Mouse (Mus musculus) brain, embryonic 14.5 days (tissue): ENCODE results near the gene Iqsec1. TPM values are rescaled to one million over a fixed set of nuclear protein-coding genes. Genes with fewer than 3 reads are reported as not detected.

Source experiments
- DNase-seq: peaks from one replicate; pipeline ENCODE4 v3.0.0-alpha.2; 2011; ENCODE audit warnings: low read depth
- CTCF ChIP-seq: fragments of 200-500 bp; IDR thresholded peaks from 2 replicates; pipeline ENCODE4 v1.5.1; 2012; ENCODE audit warnings: inconsistent platforms, mild to moderate bottlenecking, moderate library complexity, borderline replicate concordance; ENCODE audit not compliant: insufficient read depth, insufficient read length; ENCODE audit errors: extremely low read depth
- POLR2A ChIP-seq: fragments of 200-500 bp; IDR thresholded peaks from 2 replicates; pipeline ENCODE4 v1.6.1; 2012; ENCODE audit warnings: mild to moderate bottlenecking, inconsistent platforms, borderline replicate concordance; ENCODE audit not compliant: poor library complexity, insufficient read depth, insufficient read length, severe bottlenecking; ENCODE audit errors: extremely low read depth
- polyA plus RNA-seq: library from polyadenylated mRNA; depleted of rRNA; stranded (reverse); fragments of >200 nt; gene quantifications from 2 replicates; pipeline ENCODE4 v1.2.3, GENCODE M21; 2012

The Iqsec1 gene
- polyA plus RNA-seq, 1 experiment, result 91.1 TPM

DNA sequence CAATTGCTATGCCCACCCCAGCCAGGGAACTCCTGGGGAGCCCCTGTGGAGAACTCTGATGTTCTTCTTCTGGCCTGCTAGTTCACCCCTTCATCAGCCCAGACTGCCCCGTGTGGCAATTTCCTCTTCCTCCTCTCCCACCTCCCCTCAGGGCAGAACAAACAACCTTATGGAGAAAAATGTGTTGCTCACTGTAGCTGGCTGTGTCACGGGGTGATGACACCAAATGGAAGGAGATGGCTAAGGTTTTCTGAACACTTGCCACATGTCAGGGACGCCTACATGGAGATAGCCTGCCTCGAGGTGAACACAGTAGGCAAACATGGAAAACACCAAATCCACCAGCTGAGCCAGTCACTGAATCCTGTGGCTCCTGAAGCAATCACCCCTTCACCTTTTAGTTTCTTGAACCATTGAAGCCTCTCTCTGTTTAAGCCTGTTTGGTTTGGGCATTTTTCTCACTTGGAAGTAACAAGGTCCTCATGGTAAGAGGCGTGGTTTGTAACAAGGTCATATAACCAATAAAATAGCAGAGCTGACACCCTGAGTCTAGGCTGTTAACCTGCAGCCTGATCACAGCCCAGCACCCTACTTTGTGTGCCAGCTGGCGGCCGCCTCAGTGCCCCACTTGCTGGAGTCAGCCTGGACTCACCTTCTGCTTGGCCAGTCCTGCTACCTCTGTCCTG, 233.4 kb downstream of the Iqsec1 start:
- no peak for DNase-seq
- TF ChIP-seq CTCF (no peak), POLR2A (no peak)

DNA sequence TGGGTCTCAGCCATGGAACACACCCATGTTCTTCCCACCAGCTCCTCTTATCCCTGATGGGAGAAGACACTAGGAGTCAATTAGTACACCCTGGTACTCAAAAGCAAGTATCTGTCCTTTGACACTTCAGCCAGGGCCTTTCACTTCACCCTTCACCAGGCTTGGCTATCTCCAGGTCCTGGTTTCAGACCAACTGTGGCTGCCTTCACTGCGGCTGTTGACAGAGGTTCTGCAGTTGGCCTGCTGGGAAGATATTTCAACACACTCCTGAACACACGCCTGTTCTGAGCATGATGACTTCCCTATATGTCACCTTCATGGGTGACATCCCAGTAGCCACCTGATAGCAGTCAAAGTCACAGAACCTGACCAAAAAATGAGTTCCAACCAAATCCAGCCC, 234.4 kb downstream of the Iqsec1 start:
- TF ChIP-seq CTCF, result no peak
- TF ChIP-seq POLR2A, result no peak
- DNase-seq, result no peak

DNA sequence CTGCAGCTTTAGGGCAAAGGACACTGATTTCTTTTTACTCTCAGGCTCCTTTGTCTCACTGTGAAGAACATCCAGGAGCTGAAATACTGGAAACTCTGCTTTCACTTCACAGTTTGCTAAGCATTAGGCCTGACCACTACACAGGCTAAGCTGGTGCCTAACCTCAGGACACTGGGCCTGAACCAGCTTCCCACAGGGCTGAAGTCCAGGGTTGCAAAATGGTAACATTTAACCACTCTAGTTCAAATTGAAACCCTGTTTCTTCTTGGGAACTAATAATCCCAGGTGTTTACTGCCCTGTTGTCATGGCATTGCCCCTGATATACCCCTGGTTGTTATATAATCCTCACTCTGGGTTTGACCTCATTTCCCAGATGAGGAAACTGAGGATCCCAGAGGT, 234.8 kb downstream of the Iqsec1 start:
- DNase-seq, result no peak
- no peak for TF ChIP-seq CTCF
- no peak for TF ChIP-seq POLR2A

DNA sequence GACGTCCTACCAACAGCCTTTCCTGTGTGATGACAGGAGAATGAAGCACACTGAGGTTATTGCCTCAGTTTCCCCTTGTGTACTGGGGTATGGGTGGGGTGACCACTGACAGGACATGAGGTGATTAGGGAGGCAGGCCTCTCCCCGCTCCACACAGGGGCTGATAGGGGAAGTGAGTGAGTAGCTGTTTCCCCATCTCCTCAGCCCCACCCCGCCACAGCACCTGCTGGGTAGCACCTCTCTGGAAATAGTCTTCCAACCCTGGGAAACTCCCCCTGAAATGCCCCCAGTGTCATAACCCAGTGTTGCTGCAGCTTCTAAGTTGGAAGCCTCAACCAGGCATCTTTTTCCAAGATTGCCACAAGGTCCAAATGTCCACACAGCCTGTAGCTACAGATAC, 236.9 kb downstream of the Iqsec1 start:
- no peak for DNase-seq
- no peak for TF ChIP-seq POLR2A
- no peak for TF ChIP-seq CTCF

DNA sequence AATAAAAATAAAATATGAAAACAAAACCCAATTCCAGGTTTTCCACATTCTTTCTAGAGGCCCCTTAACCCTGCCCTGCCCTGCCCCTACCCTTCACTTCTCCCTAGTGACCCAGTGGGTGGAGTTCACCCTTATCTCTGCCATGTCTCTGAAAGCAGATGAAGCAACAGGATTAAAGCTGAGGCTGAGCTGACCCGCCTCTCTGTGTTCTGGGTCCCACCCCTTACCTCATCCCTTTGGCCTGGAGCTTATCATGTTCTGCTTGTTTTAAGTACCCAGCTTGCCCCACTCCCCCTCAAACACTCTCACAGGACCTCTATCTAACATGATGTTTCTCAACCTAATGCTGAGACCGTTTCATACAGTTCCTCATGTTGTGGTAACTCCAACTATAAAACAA, 238.4 kb downstream of the Iqsec1 start:
- TF ChIP-seq CTCF, result no peak
- no peak for DNase-seq

DNA sequence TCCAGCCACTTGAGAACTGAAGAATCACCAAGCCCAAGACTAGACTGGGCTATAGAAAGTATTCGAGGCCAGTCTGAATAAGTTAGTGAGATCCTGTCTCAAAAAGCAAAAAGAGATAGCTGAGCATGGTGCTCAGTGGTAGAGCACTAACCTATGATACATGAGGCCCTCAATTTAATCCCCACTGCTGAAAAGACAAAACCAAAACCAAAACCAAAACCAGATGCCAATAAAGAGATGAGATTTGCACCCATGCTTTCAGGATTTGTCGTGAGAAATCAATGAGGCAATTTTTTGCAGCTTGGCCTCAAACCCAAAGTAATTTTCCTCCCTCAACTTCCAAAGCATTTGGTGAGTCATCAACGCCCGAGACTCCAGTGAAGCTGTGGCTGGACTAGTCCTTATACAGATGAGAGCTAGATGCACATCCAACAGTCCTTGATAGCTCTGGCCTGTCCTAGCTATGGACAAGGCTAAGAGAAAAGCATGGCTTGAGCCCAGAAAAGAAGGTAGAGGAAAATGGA, 239.0 kb downstream of the Iqsec1 start:
- DNase-seq, result no peak
- TF ChIP-seq POLR2A (no peak), CTCF (no peak)

DNA sequence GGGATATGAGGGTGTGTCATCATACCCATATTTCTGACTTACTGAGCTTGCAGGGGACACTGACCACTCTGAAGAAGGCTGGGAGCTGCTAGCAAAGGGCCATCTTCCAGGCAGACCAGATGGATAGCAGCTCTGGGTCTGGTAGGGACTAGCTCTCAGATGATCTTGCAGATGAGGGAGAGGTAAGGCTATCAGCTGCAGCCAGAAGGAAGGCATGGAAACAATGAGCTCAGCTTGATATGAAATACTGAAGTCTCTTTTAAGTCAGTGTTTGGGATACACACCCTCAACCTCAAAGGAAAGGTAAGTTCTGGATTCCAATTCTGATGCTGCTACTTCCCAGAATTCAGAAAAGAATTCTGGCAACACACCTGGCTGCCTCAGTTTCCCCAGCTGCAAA, 239.5 kb downstream of the Iqsec1 start:
- DNase-seq, result no peak
- TF ChIP-seq POLR2A, result no peak
- no peak for TF ChIP-seq CTCF

DNA sequence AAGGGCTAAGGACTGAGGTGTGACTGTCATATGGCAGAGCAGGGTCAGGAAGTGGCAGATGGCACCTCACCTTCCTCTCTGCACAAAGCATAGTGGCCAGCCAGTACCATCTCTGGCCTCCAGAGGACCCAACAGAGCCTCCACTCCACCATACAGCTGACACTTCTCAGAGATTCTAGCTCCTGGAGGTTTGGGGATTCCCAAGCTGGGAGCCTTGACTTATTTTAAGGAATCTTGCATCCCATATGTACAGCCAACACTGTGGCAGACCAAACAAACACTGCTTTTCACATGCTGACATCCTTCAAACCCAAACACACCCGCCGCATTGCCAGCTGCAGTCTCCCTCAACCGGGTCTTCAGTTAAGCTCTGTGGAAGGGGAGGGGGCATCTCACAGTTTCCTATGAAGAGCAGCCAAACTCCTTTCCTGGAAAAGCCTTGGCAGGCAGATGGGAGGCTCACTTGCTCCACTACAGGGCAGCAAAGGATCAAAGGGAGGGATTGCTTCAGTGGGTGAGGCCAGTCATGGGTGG, 242.1 kb downstream of the Iqsec1 start:
- DNase-seq, result peak; percentile 92
- TF ChIP-seq POLR2A, result no peak
- TF ChIP-seq CTCF, result peak; percentile 36; the same call in 1 of the 2 replicates

DNA sequence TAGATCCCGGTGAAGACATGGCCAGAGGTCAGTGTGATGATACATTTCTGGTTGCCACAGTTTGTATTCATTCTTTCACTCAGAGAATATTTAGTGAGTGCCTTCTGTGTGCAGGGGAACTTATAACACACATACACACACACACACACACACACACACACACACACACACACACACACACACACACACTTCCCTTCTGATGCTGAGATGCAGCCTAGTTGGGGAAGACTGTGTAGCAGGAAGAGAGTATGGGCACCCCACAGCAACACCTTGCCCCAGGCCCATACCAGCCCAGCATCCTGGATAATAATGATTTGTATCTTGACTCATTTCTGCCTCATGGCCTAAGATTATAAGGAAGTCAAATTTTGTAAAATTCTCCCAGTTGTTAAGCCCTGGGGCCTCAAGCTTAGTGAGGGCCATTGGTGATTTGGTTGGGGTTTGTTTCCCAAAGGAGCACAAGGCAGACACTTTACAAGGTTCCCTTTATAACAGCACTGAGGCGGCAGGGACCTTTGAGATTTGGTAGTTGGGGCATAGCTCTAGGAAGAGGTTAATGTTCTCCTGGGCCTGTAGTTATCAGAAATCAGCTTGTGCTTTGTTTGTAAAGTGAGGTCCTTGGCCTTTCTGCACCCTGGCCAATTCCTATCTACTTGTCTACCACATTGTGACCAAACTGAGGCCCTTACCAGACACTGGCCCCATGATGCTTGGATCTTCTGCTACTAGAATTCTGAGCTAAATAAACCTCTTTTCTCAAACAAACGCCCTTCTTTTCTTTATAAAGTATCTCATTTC, 242.9 kb downstream of the Iqsec1 start:
- TF ChIP-seq POLR2A (no peak), CTCF (no peak)
- DNase-seq, result no peak

DNA sequence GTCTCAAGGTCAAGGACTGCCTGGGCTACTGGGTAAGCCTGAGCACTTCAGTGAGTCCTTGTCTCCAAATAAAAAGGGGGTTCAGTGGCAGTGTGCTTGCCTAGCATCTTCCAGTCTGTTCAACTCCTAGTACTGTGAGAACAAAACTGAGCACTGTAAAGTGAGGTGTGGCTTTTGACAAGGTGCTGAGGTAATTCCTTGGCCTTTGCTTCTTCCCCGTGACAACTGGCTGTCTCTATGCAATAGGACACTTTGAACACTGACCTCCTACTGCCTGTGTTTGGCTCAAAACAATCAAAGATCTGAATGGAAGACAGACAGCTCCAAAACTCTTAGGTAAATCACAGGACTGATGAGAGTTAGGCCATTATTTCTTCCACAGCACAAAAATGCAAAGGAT, 246.0 kb downstream of the Iqsec1 start:
- TF ChIP-seq CTCF (no peak), POLR2A (no peak)

DNA sequence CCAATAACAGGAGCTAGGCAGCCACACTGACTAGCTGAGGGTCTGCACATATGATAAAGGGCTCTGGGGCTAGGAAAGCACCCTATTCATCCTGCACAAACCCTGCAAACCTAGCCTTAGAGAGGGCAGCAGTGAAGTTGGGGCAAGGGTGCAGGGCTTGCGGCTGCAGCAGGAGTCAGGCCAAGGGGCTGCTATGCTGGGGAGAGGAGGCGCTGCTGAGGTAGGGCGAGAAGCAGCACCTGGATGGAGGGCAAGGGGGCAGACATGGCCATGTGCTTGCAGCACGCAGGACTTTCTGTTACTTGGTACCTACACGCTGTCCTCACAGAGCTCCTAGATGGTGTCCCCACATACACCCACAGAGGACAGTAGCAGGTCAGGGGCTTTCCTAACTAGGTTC, 246.8 kb downstream of the Iqsec1 start:
- DNase-seq, result no peak
- TF ChIP-seq CTCF (no peak), POLR2A (no peak)

More for the DNA sequence above, 246.0 kb downstream of the Iqsec1 start:
- DNase-seq, result no peak

DNA sequence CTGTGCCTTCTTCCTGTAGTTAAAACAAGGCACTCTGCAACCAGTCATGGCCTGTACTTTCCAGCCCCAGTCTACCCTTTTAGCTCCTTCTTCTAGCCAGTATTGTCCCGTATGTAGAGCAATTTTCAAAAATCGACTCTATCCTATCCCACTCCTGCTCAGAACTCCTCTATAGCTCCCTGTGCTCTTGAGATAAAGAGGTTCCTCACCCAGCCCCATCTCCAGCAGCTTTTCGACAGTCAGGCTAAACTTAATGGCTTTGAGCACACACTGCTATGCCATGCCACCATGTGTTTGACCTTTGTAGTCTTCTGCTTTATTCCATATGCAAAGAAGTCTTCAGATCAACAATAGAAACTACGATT, 247.4 kb downstream of the Iqsec1 start:
- TF ChIP-seq CTCF (no peak), POLR2A (no peak)
- DNase-seq, result no peak

DNA sequence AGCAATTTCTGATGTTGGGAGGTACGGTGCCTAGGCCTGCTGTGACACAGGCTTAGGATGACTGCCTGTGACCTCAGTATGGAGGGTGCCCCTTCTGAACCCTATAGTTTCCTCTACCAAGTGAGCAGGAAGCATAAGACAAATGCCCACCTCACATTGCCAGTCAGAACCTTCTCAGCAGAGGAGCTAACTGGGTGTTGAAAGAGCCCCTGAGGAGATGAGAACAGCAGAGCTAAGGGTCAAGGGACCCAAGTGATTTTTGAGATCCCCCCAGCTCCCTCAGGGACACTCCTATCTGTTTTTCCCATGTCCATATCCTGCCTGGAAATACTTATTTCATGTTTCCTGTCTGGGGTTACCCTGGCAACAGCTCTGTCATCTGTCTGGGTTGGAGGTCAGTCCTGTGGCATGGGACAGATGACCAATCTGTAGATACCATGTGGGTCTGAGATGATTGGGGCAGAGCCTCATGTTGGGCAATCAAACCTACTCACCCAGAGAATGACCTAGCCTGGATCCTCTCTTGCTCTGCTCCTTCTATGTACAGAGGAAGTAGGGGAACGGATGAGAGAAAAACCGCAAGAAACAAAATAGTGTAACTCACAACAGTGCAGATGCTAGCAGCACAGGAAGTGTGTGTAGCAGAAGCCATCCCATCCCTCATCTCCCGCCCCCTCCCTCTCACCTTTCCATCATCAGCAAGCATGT, 248.0 kb downstream of the Iqsec1 start:
- DNase-seq, result no peak
- no peak for TF ChIP-seq POLR2A
- no peak for TF ChIP-seq CTCF
